Mouse (Mus musculus): ENCODE measurements around the gene Rictor.

DNA sequence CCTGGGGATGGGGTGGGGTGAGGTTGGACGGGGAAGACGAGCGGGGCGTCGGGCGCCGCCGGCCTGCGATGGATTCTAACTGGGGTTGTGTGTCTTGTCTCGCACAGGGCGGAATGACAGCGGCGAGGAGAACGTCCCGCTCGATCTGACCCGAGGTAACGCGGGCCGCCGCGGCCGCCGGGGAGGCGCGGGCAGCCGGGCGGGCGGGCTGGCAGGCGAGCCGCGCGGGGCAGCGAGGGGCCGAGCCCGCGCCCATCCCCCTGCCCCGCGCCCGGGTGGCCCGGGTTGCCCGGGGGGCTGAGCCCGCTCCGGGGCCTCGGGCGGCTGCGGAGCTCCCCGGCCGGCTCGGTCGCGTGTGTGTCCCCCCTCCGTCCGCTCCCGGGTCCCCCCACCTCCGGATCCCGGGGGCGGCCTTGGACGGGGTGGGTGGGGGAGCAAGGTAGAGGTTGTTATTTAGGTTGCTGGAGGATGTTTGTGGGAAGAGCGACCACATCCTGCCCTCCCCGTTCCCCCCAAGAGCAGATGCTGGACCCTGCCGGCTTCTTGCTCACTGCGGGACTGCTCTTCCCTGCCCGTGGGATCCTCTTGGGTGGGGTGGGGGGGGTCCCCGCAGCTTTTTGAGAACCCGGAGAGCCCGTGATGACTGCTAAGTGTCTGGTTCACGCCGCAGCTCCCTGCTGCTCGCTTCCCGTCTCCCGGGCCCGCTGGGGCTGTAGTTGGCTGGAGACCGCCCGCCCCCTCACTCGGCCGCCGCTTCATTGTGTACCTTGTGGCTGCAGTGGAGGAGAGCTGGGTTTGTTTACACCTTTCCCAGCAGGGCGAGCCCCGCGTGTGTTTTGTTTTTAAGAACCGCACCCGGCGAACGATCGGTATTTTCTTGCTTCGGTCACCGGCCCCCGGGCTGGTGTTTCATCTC, 605 bp downstream of the Rictor start:
- TF ChIP-seq CTCF (IDR thresholded peaks at IDR 0.05; ENCODE audit: borderline replicate concordance, insufficient read depth, low read length) (no peak), POLR2A (IDR thresholded peaks at IDR 0.05; ENCODE audit: low read depth, low read length) (no peak)

All from embryonic fibroblast, embryonic 13.5 days (primary cell).